Mouse (Mus musculus) inflammation-experienced regulatory T-cells, adult 6 months (primary cell): ENCODE results near the gene Heatr6. TPM values are rescaled to one million over a fixed set of nuclear protein-coding genes. Genes with fewer than 3 reads are reported as not detected.

Source experiments
- ATAC-seq: one replicate; pipeline ENCODE4 v1.8.0; 2017
- polyA plus RNA-seq, 3 experiments: library from polyadenylated mRNA; unstranded; fragments of 100-300 nt; shearing (Covaris generic); gene quantifications; one replicate each; pipeline ENCODE4 v1.2.1; 2017

The Heatr6 gene
- polyA plus RNA-seq, 3 experiments from 2014 or later = 28.7 to 42.7 (median 36.0) TPM

- ATAC-seq = no peak
Measured at GRCm38 (mm10) chr11:83754227-83754626, 731 bp downstream of the Heatr6 start.

GRCm38 (mm10) chr11:83767306-83767705 lies 13.8 kb downstream of the Heatr6 start:
- ATAC-seq = no peak

GRCm38 (mm10) chr11:83768976-83769375 lies 15.5 kb downstream of the Heatr6 start:
- ATAC-seq = no peak

- no peak for ATAC-seq
Measured at GRCm38 (mm10) chr11:83771014-83771413, 17.5 kb downstream of the Heatr6 start.

GRCm38 (mm10) chr11:83772341-83772740 lies 18.8 kb downstream of the Heatr6 start:
- no peak for ATAC-seq

- ATAC-seq = no peak
Measured at GRCm38 (mm10) chr11:83773691-83774090, 20.2 kb downstream of the Heatr6 start.

GRCm38 (mm10) chr11:83774324-83774723 lies 20.8 kb downstream of the Heatr6 start:
- no peak for ATAC-seq

GRCm38 (mm10) chr11:83776798-83777197 lies 23.3 kb downstream of the Heatr6 start:
- no peak for ATAC-seq

- ATAC-seq = no peak
Measured at GRCm38 (mm10) chr11:83783931-83784600, 30.6 kb downstream of the Heatr6 start.

GRCm38 (mm10) chr11:83784661-83785060 lies 31.2 kb downstream of the Heatr6 start:
- ATAC-seq = no peak

- no peak for ATAC-seq
Measured at GRCm38 (mm10) chr11:83785366-83785765, 31.9 kb downstream of the Heatr6 start.

- no peak for ATAC-seq
Measured at GRCm38 (mm10) chr11:83786835-83787234, 33.3 kb downstream of the Heatr6 start.

GRCm38 (mm10) chr11:83787401-83788021 lies 34.0 kb downstream of the Heatr6 start:
- ATAC-seq = no peak

GRCm38 (mm10) chr11:83788331-83788730 lies 34.8 kb downstream of the Heatr6 start:
- ATAC-seq = no peak

- ATAC-seq = peak; percentile 96
Measured at GRCm38 (mm10) chr11:83789259-83789658, 35.8 kb downstream of the Heatr6 start.

GRCm38 (mm10) chr11:83791133-83791532 lies 37.6 kb downstream of the Heatr6 start:
- no peak for ATAC-seq

- ATAC-seq = no peak
Measured at GRCm38 (mm10) chr11:83792316-83792914, 38.9 kb downstream of the Heatr6 start.

GRCm38 (mm10) chr11:83793264-83793663 lies 39.8 kb downstream of the Heatr6 start:
- ATAC-seq = no peak

GRCm38 (mm10) chr11:83796112-83796511 lies 42.6 kb downstream of the Heatr6 start:
- ATAC-seq = no peak

GRCm38 (mm10) chr11:83796980-83797608 lies 43.6 kb downstream of the Heatr6 start:
- no peak for ATAC-seq

- no peak for ATAC-seq
Measured at GRCm38 (mm10) chr11:83799871-83800430, 46.5 kb downstream of the Heatr6 start.

- ATAC-seq = no peak
Measured at GRCm38 (mm10) chr11:83802166-83802565, 48.7 kb downstream of the Heatr6 start.

GRCm38 (mm10) chr11:83802581-83802980 lies 49.1 kb downstream of the Heatr6 start:
- ATAC-seq = no peak
